Mouse (Mus musculus): ENCODE results near the gene Eno3. TPM values are rescaled to one million over a fixed set of nuclear protein-coding genes. Genes with fewer than 3 reads are reported as not detected.

Eno3 gene
- 4,370 and 4,803 TPM in 2 replicates for polyA plus RNA-seq (2015; fragmentation: Nextera tagmentation; extraction: Ambion mirVana)

DNA sequence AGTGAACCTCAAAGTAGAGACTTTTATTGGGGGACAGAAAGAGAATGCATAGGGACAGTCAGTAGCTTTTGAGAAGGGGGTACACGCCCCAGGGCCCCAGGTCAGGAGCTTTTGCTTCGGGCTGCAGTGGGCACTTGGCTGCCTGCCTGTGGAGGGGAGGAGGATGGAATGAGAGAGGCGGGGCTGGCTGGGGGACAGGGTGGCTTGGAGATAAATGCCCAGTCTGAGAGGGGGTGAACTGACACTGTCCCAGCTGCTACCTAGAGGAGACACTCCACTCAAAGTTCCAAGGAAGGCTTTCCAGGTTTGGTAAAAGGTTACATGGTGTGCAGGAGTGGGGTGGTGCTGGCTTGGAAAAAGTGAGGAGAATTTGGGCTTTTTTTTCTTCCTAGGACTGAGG, at the start of gene Eno3:
Eno3 (plus strand) TSS at position 239 of the 400 bp plus-strand sequence.

DNA sequence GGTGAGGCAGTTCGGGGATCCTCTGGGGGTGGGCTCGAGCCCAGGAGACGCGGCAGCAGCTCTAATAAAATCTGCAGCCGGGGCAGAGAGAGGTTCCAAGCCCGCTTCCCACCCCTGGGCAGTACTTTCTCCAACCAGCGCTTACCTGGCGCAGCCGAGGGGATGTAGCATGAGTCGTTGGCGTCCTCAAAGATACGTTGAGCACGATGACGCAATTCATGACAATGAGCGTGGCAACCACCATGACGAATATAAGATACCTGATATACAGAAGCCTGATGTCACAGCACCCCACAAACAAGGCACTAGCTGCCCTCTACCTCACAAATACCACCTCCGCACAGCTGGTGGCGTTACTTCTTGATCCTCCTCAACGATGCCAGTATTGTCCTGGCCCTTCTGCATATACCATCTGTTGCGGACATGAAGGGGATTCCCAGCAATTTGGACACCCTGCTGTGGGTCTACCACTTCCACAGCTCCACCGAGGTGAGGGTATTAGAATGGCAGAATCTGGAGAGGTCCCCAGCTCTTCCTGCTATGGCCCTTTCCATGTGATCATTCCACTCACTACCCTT, 41.4 kb upstream of the Eno3 start, which contains the start of gene 4930544D05Rik:
4930544D05Rik (plus strand) TSS at position 333 of the 578 bp plus-strand sequence.

DNA sequence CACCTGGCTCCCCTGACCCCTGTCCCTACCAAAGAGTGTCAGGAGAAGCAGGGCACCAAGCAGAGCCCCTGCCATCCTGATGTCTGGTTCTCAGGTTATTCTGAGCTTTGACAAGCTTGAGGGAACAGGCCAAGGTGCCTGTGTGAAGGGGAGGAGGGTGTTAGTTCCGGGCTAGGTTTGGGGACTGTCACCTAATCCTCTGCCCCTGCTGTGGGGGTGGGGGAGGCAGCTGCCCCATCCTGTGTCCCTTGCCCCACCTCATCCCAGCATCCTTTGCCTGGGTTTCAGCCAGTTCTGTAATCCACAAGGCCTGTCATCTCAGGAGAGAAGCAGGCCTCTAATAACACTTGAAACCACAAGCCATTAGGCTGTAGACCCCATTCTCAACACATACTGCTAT, 37.9 kb upstream of the Eno3 start, which contains the start of gene Chrne:
Chrne (minus strand) TSS at position 116 of the 400 bp plus-strand sequence.

DNA sequence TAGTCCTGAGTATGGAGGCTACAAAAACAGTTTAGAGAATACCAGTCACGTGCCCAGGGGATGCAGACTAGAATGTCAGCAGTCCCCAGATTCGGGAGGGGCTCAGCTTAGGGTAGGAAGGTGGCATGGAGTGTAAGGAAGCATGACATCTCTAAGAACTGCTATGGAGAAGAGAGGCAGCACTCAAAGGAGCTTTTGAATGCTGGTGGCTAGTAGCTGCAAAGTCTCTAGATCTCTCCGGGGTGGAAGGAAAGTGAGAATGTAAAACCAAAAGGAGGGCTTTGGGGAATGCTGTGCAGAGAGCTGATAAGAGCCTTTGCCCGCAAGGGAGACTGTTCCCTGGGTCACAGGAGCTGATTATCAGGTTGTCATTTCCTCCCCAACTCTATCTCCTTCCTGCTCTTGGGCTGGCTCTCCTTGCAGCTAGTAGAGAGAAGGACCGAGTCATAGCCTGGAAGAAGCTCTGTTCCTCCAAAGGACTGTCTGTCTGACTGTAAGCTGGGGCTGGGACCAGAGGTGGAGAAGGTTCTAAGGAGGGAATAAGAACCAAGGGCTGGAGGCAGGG, 18.2 kb upstream of the Eno3 start, which contains the start of gene Gp1ba:
Gp1ba (plus strand) TSS at position 409 of the 565 bp plus-strand sequence.

DNA sequence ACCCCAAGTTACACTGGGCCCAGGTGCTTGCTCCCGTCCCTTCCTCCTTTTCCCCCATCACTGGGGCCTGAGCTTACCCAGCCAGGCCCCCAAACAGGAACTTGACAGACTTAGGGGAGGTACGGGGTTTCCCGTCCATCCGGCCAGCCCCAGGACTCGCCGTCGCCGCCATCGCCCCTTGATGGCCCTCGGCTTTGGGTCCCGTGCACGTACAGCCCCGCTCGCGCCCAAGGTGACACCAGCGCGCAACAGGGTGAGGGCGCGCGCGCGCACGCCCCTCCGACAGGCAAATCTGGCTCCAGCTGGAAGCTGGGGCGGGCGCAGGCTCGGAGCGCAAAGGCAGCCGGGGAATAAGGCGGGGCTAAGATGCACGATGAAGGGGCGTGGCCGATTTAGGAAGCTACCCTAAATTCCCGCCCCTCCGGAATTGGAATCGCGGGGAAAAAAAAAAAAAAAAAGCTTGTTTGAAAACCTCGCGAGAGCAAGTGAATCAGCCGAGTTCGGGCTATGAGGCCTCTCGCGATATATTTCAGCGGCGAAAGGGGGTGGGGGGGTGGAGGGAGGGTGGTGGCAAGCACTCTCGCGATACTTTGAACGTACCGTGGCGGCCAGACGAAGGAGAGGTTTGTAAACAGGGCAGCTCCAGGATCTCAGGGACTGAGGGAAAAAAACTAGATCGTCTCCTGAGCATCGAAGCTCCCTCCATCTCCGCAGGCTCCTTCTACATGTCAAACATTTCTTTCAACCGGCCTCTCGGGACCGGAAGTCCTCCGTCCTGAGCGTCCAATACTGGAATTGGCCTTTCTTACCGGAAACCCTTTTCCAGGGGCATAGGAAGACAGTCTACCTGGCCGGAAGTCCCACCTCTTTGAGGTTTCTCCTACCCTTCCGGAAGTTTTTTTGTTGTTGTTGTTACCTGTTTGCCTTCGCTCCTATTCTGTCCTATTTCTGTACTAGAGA, 10.0 kb upstream of the Eno3 start, which contains the start of the genes Rnf167 and Slc25a11:
Rnf167 (plus strand) TSS at position 545 of the 960 bp plus-strand sequence.
Slc25a11 (minus strand) TSS at position 789 of the 960 bp plus-strand sequence.

DNA sequence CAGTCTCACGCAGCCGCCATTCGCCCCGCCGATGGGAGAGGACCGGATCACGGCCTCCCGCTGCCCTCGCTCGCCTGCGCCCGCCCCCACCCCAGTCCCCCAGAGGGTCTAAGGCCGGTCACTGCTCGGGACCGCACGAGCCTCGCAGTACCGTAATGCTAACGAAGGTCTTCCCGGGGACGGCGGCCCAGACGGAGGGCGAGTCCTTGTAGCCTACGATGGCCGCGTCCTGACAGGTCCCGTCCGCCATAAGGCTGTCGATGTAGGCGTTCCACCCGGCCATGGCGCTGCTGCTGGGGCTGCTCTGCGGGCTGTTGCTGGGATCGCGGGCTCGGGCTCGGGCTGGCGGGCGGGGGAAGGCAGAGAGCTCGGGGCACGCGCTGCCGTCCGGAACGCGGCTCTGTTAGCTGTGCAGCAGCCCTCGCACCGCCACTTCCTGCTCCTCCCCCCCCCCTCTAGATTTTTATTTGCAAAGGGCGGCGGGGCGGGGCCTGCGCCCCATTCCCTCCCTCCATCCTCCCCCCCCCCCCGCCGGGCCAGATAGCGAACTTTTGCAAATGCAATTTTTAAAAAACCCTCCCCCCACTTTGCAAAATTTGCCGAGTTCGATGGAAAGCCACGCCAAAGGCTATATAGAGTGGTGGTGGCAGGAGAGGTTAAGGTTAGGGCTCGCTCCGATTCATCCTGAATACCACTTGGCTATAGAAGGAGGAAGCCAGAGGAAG, 2.6 kb upstream of the Eno3 start, which contains the start of gene Pfn1:
Pfn1 (minus strand) TSS at position 447 of the 725 bp plus-strand sequence.

DNA sequence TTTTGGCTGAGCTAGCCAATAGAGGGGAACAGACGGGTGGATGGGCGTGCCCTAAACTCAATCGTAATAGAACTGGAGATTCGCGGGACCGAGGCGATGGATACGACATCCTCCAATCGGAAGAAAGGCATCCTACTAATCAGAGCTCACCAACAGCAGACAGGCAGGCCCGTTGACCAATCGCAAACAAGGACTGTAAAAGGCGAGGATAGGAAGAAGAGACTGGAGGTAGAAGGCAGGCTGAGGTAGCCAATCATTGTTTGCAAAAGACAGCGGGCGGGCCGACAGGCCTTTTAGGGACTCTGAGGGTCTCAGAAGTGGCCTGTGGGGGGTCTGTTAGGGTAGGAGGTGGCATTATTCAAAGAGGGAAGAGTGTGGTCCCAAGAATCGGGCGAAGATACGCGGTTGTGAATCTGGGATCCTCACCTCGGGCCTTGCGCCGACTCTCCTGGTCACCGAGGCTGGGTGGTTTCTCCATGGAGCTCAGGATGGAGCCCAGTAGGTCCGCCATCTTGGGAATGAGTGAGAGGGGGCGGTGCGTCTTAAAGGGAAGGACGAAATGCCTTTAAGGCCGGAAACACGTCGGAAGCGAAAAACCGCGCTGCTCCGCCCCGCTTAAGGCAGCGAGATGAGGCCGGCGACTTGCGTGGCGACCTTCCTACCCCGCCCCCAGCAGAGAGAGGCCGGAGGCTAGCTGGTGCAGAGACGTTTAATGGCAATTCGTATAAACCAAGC, 11.9 kb downstream of the Eno3 start, which contains the start of gene Spag7:
Spag7 (minus strand) TSS at position 646 of the 735 bp plus-strand sequence.

DNA sequence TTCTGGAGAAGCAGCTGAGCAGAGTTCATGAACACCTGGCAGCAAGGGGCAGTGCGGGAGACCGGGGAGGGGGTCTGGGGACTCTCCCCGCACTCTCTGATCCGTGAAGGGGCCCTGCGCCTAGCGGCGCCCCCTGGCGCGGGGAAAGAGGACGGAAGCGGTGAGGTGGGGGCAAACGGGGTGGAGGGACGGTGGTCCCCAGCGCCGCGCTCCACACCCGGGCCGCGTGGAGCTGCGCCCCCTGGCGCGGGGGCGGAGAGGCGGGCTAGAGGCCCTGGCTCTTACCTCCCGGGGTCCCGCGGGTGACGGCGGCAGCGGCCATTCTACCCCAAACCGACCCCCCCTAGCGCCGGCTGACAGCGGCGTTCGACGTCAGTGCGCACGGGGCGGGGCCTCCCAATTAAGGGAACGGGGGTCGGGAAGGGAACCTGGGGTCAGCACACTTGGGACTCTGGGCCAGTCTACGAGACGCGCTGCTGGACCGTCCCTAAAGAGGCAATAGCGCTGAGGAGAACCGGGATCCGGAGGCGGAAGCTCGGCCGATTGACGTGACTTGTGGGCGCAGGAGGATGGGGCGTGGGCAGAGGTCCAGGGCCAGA, 30.7 kb downstream of the Eno3 start, which contains the start of gene Camta2:
Camta2 (minus strand) TSS at position 505 of the 599 bp plus-strand sequence.

DNA sequence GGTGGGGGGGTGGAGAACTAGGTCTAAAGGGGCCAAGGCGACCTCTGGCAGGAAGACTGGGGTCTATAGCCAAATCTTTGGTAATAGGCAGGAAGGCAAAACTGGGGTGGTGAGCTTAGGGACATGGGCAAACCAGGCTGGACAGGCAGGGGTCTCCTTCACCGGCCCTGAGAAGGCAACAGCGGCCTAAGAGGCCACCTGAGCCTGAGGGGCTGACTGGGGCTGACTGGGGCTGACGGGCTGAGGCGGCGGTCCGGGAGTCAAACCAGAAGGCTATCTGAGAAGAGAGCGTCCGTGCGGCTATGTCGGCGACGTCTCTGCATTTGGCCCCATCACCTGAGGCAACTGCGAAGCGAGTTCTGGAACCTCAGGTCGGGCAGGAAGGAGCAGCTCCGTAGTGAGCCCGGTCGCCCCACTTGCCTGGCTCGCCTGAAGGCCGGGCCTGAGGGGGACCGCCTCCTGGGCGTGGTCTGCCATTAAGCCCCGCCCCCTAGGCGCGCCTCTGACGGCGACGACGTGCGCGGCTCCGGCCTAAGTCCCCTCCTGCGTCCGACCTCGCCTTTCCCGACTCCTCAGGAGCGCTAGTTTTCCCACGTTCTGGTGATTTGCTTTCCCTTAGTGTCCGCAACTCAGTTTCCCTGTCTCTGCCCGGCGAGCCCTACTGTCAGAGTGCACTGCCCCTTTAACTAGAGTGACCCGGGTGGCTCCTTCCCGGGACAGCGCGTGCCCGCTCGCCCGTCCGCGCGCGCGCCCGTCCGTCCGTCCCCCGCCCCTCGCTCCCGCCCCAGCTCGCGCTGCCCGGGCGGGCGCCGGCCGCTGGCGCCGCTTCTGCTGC, 42.9 kb downstream of the Eno3 start, which contains the start of the genes Inca1 and Kif1c:
Inca1 (minus strand) TSS at position 434 of the 835 bp plus-strand sequence.
Kif1c (plus strand) TSS at position 827 of the 835 bp plus-strand sequence.

Small RNA genes within 50 kb of the gene (microRNA-seq; reads per million reads assigned to microRNA genes)
- gene Mir6925, result 0 to 0.42 reads per million in 2 experiments

Other genes starting within 250 kb of the Eno3 start
- 11.7 and 12.6 TPM in 2 replicates for gene Pelp1, start 247.2 kb upstream of the Eno3 start, polyA plus RNA-seq (2015; fragmentation: Nextera tagmentation; extraction: Ambion mirVana)
- gene Arrb2, start 224.6 kb upstream of the Eno3 start, polyA plus RNA-seq (2015; fragmentation: Nextera tagmentation; extraction: Ambion mirVana), result 8.7 and 12.3 TPM in 2 replicates
- 13.6 and 16.3 TPM in 2 replicates for gene Med11, start 205.3 kb upstream of the Eno3 start, polyA plus RNA-seq (2015; fragmentation: Nextera tagmentation; extraction: Ambion mirVana)
- gene Zmynd15, start 197.8 kb upstream of the Eno3 start, polyA plus RNA-seq (2015; fragmentation: Nextera tagmentation; extraction: Ambion mirVana), result 0.30 and 0.38 TPM in 2 replicates
- 2.9 and 3.2 TPM in 2 replicates for gene Cxcl16, start 197.2 kb upstream of the Eno3 start, polyA plus RNA-seq (2015; fragmentation: Nextera tagmentation; extraction: Ambion mirVana)
- not detected in 2 replicates for gene Tm4sf5, start 152.0 kb upstream of the Eno3 start, polyA plus RNA-seq (2015; fragmentation: Nextera tagmentation; extraction: Ambion mirVana)
- gene Vmo1, start 142.6 kb upstream of the Eno3 start, polyA plus RNA-seq (2015; fragmentation: Nextera tagmentation; extraction: Ambion mirVana), result 0.31 and 0.34 TPM in 2 replicates
- gene Gltpd2, start 138.0 kb upstream of the Eno3 start, polyA plus RNA-seq (2015; fragmentation: Nextera tagmentation; extraction: Ambion mirVana), result 0.15 and 0.44 TPM in 2 replicates
- gene Psmb6, start 131.8 kb upstream of the Eno3 start, polyA plus RNA-seq (2015; fragmentation: Nextera tagmentation; extraction: Ambion mirVana), result 671 and 694 TPM in 2 replicates
- not detected in 2 replicates for gene Gm40193, start 124.3 kb upstream of the Eno3 start, polyA plus RNA-seq (2015; fragmentation: Nextera tagmentation; extraction: Ambion mirVana)
- 8.9 and 9.1 TPM in 2 replicates for gene Pld2, start 117.1 kb upstream of the Eno3 start, polyA plus RNA-seq (2015; fragmentation: Nextera tagmentation; extraction: Ambion mirVana)
- 7.8 and 8.1 TPM in 2 replicates for gene Mink1, start 94.3 kb upstream of the Eno3 start, polyA plus RNA-seq (2015; fragmentation: Nextera tagmentation; extraction: Ambion mirVana)
- 0.22 and 0.44 TPM in 2 replicates for gene 4930544D05Rik, start 41.4 kb upstream of the Eno3 start, polyA plus RNA-seq (2015; fragmentation: Nextera tagmentation; extraction: Ambion mirVana)
- 2.9 and 3.8 TPM in 2 replicates for gene Chrne, start 38.0 kb upstream of the Eno3 start, polyA plus RNA-seq (2015; fragmentation: Nextera tagmentation; extraction: Ambion mirVana)
- 0.21 and 0.37 TPM in 2 replicates for gene Gp1ba, start 18.1 kb upstream of the Eno3 start, polyA plus RNA-seq (2015; fragmentation: Nextera tagmentation; extraction: Ambion mirVana)
- 69.4 and 70.9 TPM in 2 replicates for gene Rnf167, start 10.0 kb upstream of the Eno3 start, polyA plus RNA-seq (2015; fragmentation: Nextera tagmentation; extraction: Ambion mirVana)
- gene Slc25a11, start 9.7 kb upstream of the Eno3 start, polyA plus RNA-seq (2015; fragmentation: Nextera tagmentation; extraction: Ambion mirVana), result 302 and 335 TPM in 2 replicates
- gene Pfn1, start 2.6 kb upstream of the Eno3 start, polyA plus RNA-seq (2015; fragmentation: Nextera tagmentation; extraction: Ambion mirVana), result 813 and 1,027 TPM in 2 replicates
- gene Spag7, start 12.2 kb downstream of the Eno3 start, polyA plus RNA-seq (2015; fragmentation: Nextera tagmentation; extraction: Ambion mirVana), result 197 and 208 TPM in 2 replicates
- 8.7 and 9.3 TPM in 2 replicates for gene Camta2, start 30.9 kb downstream of the Eno3 start, polyA plus RNA-seq (2015; fragmentation: Nextera tagmentation; extraction: Ambion mirVana)
- 3.9 and 6.0 TPM in 2 replicates for gene Inca1, start 43.0 kb downstream of the Eno3 start, polyA plus RNA-seq (2015; fragmentation: Nextera tagmentation; extraction: Ambion mirVana)
- 4.0 and 4.5 TPM in 2 replicates for gene Kif1c, start 43.3 kb downstream of the Eno3 start, polyA plus RNA-seq (2015; fragmentation: Nextera tagmentation; extraction: Ambion mirVana)
- gene Zfp3, start 107.0 kb downstream of the Eno3 start, polyA plus RNA-seq (2015; fragmentation: Nextera tagmentation; extraction: Ambion mirVana), result 10.5 and 11.4 TPM in 2 replicates
- 0.45 and 0.52 TPM in 2 replicates for gene Scimp, start 155.4 kb downstream of the Eno3 start, polyA plus RNA-seq (2015; fragmentation: Nextera tagmentation; extraction: Ambion mirVana)
- gene Rabep1, start 187.6 kb downstream of the Eno3 start, polyA plus RNA-seq (2015; fragmentation: Nextera tagmentation; extraction: Ambion mirVana), result 27.2 and 28.6 TPM in 2 replicates